Mouse (Mus musculus) megakaryocyte progenitor cell, adult 5-6 weeks (primary cell): ENCODE data around the gene Pts. TPM values are rescaled to one million over a fixed set of nuclear protein-coding genes. Genes with fewer than 3 reads are reported as not detected.

Experiments used
- ATAC-seq: replicated peaks from 2 replicates; pipeline ENCODE4 v1.8.0; 2016; ENCODE audit warnings: mild to moderate bottlenecking, moderate TSS enrichment, inconsistent platforms; ENCODE audit not compliant: poor library complexity
- total RNA-seq, 2 experiments: library from RNA; stranded (forward) in 1 of 2; stranded (reverse) in 1 of 2; fragments of 157-497, 149-512 nt in 1 of 2; fragments of 200-1000 nt in 1 of 2; gene quantifications; 2 replicates each; pipeline versions ENCODE4 v1.2.3 to v1.2.4; 2015 to 2017

The Pts gene
- total RNA-seq, 2 experiments from 2014 or later, result 63.6 to 107 TPM

GRCm38 (mm10) chr9:50493777-50494176, 34.7 kb downstream of the Pts start:
- no peak for ATAC-seq

GRCm38 (mm10) chr9:50491531-50492045, 36.9 kb downstream of the Pts start:
- no peak for ATAC-seq

GRCm38 (mm10) chr9:50490836-50491235, 37.7 kb downstream of the Pts start:
- peak; percentile 63 for ATAC-seq

- ATAC-seq, result no peak
These were observed 43.0 kb downstream of the Pts start for GRCm38 (mm10) chr9:50485521-50485920.

GRCm38 (mm10) chr9:50482743-50483142, 45.8 kb downstream of the Pts start:
- peak; percentile 79 for ATAC-seq

- peak; percentile 63 for ATAC-seq
These were observed 49.0 kb downstream of the Pts start for GRCm38 (mm10) chr9:50479476-50479875.

GRCm38 (mm10) chr9:50478826-50479225, 49.7 kb downstream of the Pts start:
- peak; percentile 50 for ATAC-seq

GRCm38 (mm10) chr9:50477270-50477669, 51.3 kb downstream of the Pts start:
- ATAC-seq, result no peak

- no peak for ATAC-seq
These were observed 51.9 kb downstream of the Pts start for GRCm38 (mm10) chr9:50476651-50477050.

- no peak for ATAC-seq
These were observed 52.8 kb downstream of the Pts start for GRCm38 (mm10) chr9:50475745-50476144.

- ATAC-seq, result no peak
These were observed 53.2 kb downstream of the Pts start for GRCm38 (mm10) chr9:50475318-50475717.

Other genes starting within 250 kb of the Pts start
- gene Rpl10-ps3, start 183.8 kb downstream of the Pts start, total RNA-seq (2015), result 1,620 and 1,730 TPM in 2 replicates
- 240 and 354 TPM in 2 replicates for gene Rpl10-ps3, start 183.8 kb downstream of the Pts start, total RNA-seq (2017)
- 0.35 TPM in 1 of 2 replicates, not detected in the other for gene Plet1, start 34.2 kb downstream of the Pts start, total RNA-seq (2015)
- gene Plet1, start 34.2 kb downstream of the Pts start, total RNA-seq (2017), result 0.51 and 0.54 TPM in 2 replicates
- gene Il18, start 26.1 kb upstream of the Pts start, total RNA-seq (2015), result 2.9 and 5.0 TPM in 2 replicates
- 0.37 and 1.5 TPM in 2 replicates for gene Il18, start 26.1 kb upstream of the Pts start, total RNA-seq (2017)
- 0.35 and 1.2 TPM in 2 replicates for gene Bco2, start 26.5 kb upstream of the Pts start, total RNA-seq (2015)
- gene Bco2, start 26.5 kb upstream of the Pts start, total RNA-seq (2017), result 0.21 and 0.61 TPM in 2 replicates
- not detected in 2 replicates for gene Tex12, start 32.6 kb upstream of the Pts start, total RNA-seq (2015)
- gene Tex12, start 32.6 kb upstream of the Pts start, total RNA-seq (2017), result not detected in 2 replicates
- gene Sdhd, start 75.1 kb upstream of the Pts start, total RNA-seq (2015), result 252 and 258 TPM in 2 replicates
- gene Sdhd, start 75.1 kb upstream of the Pts start, total RNA-seq (2017), result 194 and 222 TPM in 2 replicates
- gene Timm8b, start 75.2 kb upstream of the Pts start, total RNA-seq (2015), result 109 and 110 TPM in 2 replicates
- 183 and 233 TPM in 2 replicates for gene Timm8b, start 75.2 kb upstream of the Pts start, total RNA-seq (2017)
- gene Pih1d2, start 88.6 kb upstream of the Pts start, total RNA-seq (2015), result 2.4 and 3.0 TPM in 2 replicates
- 1.9 and 2.9 TPM in 2 replicates for gene Pih1d2, start 88.6 kb upstream of the Pts start, total RNA-seq (2017)
- gene Nkapd1, start 88.7 kb upstream of the Pts start, total RNA-seq (2015), result 43.1 and 44.6 TPM in 2 replicates
- 42.8 and 68.2 TPM in 2 replicates for gene Nkapd1, start 88.7 kb upstream of the Pts start, total RNA-seq (2017)
- 47.2 and 58.0 TPM in 2 replicates for gene Dlat, start 131.1 kb upstream of the Pts start, total RNA-seq (2015)
- 47.9 and 48.0 TPM in 2 replicates for gene Dlat, start 131.1 kb upstream of the Pts start, total RNA-seq (2017)
- gene Dixdc1, start 210.8 kb upstream of the Pts start, total RNA-seq (2015), result 0.07 and 0.22 TPM in 2 replicates
- 0.42 and 0.44 TPM in 2 replicates for gene Dixdc1, start 210.8 kb upstream of the Pts start, total RNA-seq (2017)
- 0.64 TPM in 1 of 2 replicates, not detected in the other for gene 2310030G06Rik, start 217.8 kb upstream of the Pts start, total RNA-seq (2015)
- gene 2310030G06Rik, start 217.8 kb upstream of the Pts start, total RNA-seq (2017), result 0.71 TPM in 1 of 2 replicates, not detected in the other
- gene Cryab, start 222.6 kb upstream of the Pts start, total RNA-seq (2015), result 0.71 and 0.99 TPM in 2 replicates
- gene Cryab, start 222.6 kb upstream of the Pts start, total RNA-seq (2017), result 0.34 and 0.54 TPM in 2 replicates
- gene Hspb2, start 223.6 kb upstream of the Pts start, total RNA-seq (2015), result not detected in 2 replicates
- gene Hspb2, start 223.6 kb upstream of the Pts start, total RNA-seq (2017), result not detected in 2 replicates
- gene Fdxacb1, start 239.5 kb upstream of the Pts start, total RNA-seq (2015), result 6.9 and 7.8 TPM in 2 replicates
- 6.0 and 7.0 TPM in 2 replicates for gene Fdxacb1, start 239.5 kb upstream of the Pts start, total RNA-seq (2017)
- gene Alg9, start 246.3 kb upstream of the Pts start, total RNA-seq (2015), result 23.2 and 30.8 TPM in 2 replicates
- 21.4 and 24.7 TPM in 2 replicates for gene Alg9, start 246.3 kb upstream of the Pts start, total RNA-seq (2017)
- 19.5 and 19.7 TPM in 2 replicates for gene 1110032A03Rik, start 246.8 kb upstream of the Pts start, total RNA-seq (2015)
- 13.3 and 16.4 TPM in 2 replicates for gene 1110032A03Rik, start 246.8 kb upstream of the Pts start, total RNA-seq (2017)